Mouse (Mus musculus) right cerebral cortex, adult 2 months (tissue): ENCODE data around the gene Ncf4.
A peak's percentile ranks its signal among the peaks of the same experiment; 100 is the strongest.
"Not testable (repeated sequence)": the region's sequence is repeated elsewhere in the genome, so short reads cannot be mapped to it uniquely, and the experiment has no call there.

ENCODE experiments used
- DNase-seq, 2 experiments: peaks; one replicate each; pipeline ENCODE4 v3.0.0; 2021 to 2022; ENCODE audit warnings: low spot score in 2 of 2

The Ncf4 gene

DNA sequence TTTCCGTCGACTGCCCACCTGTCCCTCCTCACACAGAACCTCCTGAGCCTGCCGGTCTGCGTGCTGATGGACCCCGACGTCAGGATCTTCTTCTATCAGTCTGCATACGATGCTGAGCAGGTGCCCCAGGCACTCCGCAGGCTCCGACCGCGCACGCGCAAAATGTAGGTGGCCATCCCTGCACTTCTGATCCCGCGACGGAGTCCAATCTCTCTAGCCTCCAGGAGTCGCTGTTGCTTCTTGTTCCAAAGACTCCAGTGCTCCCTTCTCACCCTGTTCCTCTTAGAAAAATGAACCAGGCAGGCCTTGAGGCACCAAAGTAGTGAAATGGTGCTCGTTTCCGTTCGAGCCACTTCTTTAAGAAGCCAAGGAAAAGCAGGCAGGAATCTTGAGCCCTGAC, 10.2 kb downstream of the Ncf4 start:
- peak; percentile 46 for DNase-seq

DNA sequence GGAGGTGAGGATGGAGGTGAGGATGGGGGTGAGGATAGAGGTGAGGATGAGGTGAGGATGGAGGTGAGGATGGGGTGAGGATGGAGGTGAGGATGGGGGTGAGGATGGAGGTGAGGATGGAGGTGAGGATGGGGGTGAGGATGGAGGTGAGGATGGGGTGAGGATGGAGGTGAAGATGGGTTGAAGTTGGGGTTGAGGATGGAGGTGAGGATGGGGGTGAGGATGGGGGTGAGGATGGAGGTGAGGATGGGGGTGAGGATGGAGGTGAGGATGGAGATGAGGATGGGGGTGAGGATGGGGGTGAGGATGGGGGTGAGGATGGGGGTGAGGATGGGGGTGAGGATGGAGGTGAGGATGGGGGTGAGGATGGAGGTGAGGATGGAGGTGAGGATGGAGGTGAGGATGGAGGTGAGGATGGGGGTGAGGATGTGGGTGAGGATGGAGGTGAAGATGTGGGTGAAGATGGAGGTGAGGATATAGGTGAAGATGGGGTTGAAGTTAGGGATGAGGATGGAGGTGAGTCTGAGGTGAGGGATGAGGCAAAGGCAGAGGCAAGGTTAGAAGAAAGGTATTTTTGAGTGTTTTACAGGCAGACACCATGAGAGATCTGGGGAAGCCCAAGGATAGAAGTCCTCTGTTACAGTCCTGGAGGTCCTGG, 12.1 kb downstream of the Ncf4 start:
- not testable (repeated sequence) for DNase-seq

DNA sequence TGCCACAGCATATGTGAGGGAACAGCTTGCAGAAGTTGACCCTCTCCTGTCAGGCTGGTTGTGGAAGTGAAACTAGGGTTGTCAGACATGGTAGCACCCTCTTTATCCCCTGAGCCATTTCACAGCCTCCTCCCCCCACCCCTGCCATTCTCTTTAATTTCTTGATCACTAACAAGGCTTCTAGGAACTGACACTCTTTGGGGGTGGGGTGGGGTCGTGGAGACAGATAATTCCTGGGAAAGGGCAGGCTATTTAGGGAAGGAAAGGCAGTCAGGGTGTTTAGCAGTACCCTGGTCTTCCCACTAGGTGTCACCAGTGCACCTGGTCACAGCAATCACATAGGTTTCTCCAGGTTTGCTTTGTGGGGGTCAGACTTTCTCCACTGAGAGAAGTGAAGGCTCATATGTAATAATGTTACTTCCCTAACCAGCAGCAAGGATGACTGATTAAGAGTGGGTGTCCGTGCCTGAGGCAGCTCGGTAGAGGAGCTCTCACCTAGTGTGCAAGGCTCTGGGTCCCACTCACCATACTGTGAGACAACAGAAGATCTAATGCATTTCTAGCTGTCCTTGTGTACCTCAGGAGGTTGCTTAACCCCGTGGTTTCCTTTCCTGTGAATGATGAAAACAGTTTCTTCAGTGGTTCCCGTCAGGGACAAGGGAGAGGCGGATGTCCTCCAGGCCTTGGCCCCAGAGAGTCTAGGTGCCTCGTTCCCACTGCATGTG, 12.9 kb downstream of the Ncf4 start:
- peak; percentile 74 to 77 for DNase-seq

DNA sequence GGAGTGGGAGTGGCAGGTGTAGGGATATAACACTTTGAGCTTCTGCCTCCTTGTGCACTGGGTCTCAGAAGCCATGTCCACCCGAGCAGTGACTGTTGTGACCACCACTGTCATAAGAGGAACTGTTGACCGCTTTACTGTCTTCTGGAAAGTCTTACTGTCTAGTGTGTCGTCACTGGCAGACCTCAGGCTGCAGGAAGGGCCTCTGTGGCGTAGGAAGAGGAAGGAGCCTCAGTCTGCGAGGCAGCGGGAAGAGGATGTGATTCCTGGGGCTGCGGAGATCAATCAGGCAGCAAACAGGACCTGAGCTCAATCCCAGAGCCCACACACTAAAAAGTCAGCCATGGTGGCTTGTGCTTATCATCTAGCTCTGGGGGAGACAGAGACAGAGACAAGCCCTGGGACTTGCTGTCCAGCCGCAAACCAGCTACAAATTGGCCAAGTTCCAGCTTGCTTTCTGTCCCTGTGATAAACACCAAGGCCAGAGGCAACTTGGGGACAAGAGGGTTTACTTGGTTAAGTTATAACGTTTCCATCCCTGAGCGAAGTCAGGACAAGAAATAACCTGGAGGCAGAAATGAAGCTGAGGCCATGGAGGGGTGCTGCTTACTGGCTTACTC, 13.8 kb downstream of the Ncf4 start:
- no peak for DNase-seq

DNA sequence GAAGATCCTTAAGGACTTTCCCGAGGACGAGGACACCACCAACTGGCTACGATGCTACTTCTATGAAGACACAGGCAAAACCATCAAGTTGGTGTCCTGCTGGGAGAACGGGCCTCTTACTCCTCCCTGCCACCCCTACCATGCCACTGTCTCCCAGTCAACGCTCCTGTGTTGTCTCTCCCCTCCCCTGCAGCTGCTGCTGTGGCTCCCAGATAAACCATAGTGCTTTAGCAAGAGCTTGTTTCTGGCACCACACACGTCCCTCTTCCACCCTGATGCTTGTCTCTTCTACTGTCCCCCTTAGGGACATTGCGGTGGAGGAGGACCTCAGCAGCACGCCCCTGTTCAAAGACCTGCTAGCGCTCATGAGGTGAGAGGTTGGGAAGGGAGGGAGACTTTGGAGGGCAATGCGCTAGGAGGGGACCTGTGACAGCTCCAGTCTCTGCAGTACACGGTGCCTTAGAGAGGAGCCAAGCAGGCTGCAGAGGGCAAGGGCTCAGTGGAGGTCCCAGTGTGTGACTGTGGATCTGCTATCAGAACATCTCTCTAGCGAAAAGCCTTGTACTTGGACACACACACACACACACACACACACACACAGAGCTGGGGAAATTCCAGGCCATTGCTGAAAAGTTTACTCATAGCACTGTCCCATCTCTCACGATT, 16.2 kb downstream of the Ncf4 start:
- DNase-seq = no peak

DNA sequence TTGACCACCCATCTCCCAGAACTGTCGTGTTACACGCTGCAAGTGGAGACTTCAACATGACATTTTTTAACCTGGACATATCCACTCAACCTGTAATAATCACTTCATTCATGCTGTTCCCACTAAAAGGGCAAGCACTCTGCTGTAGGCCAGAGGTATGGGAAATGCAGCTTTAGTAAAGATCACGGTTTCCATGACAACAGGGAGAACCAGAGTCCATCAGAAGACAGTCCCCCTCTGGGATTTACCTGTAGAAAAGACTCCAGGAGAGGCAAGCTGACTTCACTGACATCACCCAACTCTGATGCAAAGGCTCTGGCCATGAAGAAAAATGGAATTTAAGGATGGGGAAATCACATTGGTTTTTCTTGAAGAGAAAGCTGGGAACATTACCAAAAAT, 18.7 kb downstream of the Ncf4 start:
- no peak for DNase-seq

DNA sequence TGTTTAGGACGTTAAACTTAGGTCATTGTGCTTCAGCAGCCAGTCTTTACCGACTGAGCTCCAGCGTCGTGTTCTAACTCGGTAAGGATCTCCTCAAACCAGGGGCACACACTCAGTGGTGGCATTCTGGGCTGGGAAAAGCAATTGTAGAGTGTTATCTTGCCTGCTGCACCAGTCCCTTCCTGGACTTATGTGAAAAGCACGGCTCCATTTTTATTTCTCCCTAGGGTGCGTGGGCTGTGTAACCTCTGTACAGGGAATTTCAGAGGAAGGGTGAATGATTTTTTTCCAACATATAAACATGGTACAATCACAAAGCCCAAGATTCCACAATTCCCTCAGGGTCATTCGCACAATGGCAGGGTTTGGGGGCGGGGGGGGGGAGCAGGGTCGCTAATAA, 22.8 kb downstream of the Ncf4 start:
- DNase-seq = no peak

DNA sequence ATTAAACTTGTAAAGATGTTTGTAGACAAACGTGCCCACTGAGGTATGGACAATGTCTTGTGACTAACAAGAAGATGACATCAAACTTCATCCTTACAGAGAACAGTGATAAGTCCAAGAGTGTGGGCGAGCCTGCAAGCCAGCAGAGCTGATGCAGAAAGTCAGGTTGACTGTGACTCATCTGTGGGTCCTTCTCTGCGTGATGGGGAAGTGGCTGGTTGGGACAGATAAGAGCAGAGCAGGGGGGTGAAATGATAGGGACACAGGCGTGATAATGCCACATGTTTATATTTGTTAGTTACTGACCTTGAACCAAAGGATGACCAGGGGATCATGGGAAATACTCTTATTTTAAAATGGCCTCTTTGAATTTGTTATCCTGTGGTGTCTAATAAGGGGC, 23.3 kb downstream of the Ncf4 start:
- DNase-seq = peak; percentile 25 to 36

DNA sequence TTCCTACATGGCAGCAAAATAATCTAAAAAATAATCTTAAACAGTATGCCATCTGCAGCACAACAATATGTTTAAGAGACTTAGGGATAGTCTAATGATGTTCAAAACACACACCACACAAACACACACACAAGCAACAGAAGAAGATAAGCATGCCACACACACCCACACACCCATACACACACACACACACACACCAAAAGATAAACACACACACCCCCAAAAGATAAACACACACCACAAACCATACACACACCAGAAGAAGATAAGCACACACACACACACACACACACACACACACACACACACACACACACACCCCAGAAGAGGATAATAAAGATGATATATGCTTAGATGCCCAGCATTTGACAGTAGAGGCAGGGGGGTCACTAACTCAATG, 26.6 kb downstream of the Ncf4 start:
- no peak for DNase-seq

DNA sequence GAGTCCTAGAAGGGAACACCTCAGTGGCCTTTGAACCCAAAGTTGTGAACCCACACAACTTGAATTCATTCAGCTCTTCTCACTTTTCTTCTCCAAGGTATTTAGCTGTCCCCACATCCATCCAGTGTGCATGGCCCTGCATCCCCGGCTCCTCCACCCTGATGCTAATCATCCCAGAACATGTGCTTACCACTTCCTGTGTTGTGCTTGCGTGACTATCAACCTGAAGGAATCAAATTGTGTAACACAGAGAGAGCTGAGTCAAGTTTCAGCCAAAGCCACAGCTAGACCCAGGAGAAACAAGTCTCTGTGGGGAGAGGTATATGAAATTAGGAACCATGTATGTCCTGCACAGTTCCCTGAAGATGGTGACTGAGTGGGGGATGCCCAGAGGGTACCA, 33.7 kb downstream of the Ncf4 start:
- no peak for DNase-seq

DNA sequence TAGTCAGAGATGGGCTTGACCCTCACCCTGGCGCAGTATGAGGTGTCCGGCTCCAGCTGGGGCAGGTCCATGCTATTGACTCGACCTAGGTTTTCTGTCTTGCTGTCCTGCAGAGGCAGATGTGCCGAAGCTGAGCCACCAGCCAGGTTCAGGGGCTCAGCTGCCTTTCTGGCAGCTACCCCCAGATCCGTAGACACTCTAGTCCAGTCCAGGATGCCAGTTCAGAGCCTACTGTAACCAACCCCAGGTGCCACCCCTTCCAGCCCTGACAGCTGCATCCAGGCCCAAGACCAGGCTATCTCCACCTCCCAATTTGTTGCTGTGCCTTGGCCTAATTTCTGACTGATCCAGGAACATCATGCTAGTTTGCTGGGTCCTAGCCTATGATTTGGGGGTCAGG, 43.3 kb downstream of the Ncf4 start:
- DNase-seq = no peak

DNA sequence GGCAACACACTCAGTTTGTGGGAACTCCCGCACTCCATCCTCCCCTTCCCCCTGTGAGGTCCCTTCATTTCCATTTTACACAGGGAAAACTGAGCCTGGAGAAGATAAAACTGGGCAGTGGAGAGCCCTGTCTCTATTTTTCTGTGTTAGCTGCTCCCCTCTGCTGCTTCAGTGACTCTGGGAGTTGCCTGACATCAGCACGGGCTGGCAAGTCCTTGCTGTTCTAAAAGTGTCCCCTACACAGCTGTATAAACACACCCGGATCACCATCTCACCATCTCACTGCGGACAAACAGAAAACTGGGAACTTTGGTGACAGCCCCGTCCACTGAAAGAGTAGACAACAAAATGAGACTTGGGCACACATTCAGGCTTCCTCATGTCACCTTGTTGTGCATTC, 45.2 kb downstream of the Ncf4 start:
- DNase-seq = not testable (repeated sequence)

DNA sequence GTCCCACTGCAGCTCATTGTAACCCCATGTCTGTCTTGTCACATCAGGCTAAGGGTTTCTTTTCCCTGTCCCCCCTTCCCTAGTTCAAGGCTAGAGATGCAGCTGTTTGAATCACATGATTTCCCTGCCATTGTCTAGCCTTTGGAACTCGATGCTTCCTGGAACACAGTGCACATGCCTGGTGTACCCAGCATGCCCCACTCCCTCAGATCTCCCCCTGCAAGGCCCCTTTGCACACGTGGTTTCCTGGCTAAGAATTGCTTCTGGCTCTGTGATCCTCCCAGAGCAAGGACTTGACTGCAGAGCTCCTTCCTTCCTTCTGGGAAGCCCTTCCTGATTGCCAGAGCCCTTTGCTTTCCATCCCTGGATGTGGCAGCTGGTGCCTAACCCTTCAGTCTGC, 48.6 kb downstream of the Ncf4 start:
- DNase-seq = not testable (repeated sequence)

DNA sequence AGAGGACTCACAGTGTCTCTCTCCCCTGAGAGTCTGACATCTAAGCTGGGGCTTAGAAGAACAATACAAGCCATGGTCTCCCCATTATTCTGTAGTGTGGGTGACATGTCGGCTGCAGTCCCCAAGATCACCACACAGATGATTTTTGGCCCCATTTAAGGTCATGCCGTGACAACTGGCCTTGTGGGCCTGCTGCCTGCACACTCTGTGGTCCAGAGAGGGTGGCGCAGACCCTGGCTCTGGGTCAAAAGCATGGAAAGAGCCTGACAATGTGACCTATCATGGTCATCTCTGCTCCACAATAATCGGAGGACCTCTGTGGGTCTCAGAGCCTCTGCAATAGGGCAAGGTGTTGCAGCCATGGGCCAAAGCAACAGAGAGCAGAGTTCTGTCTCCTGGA, 49.1 kb downstream of the Ncf4 start:
- no peak for DNase-seq

DNA sequence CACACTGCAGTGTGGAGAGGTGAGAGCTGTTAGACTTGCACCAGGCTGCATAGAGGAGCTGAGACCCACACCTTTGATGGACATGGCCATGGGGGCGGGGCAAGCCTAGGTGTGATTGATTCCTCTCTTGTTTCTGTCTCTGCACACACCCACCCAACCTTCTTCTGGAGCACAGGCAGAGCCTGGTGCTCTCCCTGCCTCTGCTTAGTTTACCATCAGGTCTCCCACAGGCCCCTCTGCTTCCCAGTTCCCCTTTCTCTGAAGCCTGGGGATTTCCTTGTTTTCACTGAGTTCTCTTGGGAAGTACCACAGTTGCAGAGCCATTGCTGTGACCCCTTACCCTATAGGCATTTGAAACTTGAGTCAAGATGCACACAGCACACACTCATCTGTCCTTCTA, 54.0 kb downstream of the Ncf4 start:
- no peak for DNase-seq

DNA sequence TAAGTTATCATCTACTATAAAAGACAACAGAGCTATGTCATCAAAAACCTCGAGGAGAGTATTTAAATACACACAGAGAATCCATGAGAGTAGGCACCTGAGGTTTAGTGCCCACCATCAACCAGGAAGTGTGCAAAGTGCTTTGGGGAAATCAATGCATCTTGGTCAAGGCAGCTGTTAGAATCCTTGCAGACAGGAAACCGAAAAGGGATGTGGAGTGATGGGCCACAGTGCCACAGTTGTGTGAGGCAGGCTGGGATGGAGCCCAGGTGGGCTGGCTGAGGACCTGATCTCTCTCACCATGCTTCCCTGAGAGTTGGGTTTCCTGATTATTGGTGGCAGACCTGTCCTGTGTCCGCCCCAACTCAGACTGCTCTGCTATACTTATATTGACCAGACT, 55.0 kb downstream of the Ncf4 start:
- DNase-seq = no peak

DNA sequence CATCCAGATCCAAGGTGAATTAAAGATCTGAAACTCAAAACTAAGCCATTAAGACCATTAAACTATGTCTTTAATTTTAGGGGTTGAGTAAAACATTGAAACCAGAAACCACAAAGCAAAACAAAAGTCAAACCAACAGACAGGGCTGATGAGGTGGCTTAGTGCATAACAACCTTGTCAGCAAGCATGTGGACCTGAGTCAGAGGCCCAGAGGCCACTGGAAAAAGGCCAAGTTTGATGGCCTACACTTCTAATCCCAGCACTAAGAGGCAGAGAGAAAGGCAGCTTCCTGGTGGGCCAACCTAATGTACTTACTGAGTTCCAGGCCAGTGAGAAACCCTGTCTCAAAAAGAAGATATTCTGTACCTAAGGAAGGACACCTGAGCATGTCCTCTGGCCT, 56.2 kb downstream of the Ncf4 start:
- no peak for DNase-seq

DNA sequence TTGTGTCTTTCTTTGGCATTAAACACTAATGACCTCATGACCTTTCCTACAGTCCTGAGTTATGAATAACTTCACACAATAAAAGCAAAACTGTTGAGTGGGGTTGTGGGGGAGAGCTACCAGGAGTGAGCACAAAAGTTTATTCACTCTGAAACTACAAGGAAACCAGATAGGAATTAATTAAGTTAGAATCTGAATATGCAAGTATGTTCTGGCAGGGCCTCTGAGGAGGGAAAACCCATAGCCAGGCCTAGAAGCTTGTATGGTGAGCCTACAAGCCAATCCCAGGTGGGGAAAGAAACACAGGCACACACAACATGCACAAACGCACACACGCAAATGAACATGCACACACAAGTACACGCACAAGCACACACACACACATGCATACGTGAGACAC, 58.1 kb downstream of the Ncf4 start:
- no peak for DNase-seq

DNA sequence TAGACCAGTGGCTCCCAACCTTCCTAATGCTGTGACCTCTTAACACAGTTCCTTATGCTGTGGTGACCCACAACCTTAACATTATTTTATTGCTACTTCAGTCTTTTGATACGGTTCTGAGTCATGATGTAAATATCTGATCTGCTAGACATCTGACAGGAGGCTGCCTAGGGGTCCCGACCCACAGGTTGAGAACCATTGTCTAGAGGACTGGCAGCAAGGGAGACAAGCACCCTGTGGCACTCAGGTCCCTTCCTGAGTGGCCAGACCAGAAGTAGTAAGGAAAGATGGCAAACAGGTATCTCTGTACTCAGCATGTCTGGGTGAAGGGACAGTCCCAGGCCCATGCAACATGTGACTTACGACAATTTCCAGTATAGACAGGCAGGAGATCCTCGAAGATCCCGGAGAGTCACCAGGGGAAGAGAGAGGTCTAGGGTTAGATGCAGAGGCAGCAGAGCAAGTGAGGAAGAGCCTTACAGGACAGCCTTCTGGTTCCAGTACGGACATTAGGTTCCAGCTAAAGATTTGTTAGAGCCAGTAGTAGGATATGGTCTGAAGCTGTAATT, 59.1 kb downstream of the Ncf4 start:
- no peak for DNase-seq

DNA sequence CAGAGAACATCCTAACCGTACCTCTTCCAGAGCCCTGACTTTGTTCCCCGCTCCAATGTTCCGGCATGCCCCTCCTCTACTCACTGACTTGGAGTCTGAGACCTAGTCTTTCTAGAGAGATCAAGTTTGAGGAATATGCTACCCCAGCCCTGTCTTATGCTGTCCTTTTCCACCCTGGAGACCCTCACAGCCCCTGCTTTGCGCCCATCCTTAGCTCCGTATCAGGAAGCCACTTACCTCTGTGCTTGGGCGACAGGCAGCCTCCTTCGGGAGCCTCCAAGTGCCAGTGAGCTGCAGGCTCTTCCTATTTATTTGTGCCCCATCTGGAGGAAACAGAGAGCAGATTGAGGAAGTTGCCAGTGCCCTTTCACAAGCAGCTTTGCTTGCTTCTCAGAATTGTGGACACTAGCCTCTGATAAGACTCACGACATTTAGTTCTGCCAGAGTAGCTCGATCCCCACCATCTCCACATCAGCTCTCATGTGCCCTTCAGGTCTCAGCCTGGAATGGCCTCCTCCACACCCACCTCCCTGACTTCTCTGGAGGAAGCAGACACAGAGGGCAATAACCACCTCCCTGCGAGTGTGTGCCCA, 60.8 kb downstream of the Ncf4 start, which contains the start of gene Csf2rb2:
TSS of gene Csf2rb2 (minus strand) at position 381 of the 593 bp plus-strand sequence.
- DNase-seq = no peak

DNA sequence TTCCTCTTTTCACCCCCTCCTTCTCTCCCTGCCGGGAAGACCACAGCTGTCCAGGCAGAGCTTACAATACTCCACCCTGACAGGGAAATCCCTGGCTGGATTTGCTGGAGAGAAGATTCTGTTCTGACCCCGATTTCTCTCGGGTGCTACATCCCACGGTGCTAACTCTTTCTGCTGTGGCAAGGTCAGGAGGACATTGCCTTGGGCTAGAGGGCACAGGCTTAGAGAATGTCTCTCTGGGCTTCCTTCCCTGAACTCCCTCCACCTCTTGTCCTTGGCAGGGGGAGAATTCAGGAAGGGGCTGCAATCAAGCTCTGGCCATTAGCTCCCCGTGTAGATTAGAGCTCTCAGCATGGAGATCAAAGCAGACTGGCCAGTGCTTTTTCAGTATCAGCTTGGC, 65.3 kb downstream of the Ncf4 start:
- DNase-seq = no peak

DNA sequence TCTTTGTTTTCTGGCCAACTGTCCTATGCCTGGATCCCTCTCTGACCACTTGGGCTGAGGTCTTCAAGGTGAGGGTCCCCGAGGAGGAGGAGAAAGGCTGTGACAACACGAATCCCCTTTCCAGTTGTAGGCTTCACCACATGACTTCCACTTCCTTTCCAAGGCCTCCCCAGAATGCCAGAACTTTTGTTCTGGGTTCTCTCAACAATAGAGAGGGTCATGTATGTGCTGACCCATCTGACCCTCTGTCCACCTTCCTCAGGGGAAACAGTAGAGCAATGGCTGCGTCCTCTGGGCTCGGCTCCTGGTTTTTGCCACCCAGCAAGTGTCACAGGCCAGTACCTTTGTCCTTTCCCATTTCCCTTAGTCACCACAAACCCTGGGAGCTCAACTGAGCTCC, 66.4 kb downstream of the Ncf4 start:
- no peak for DNase-seq
